Mouse (Mus musculus) thymus, postnatal 14 days (tissue): ENCODE data around the gene Satb1.

Experiments
- DNase-seq: peaks from one replicate; pipeline ENCODE4 v3.0.0; 2021

The Satb1 gene

GRCm38 (mm10) chr17:51775070-51775881 is 57.8 kb downstream of the Satb1 start:
- DNase-seq, result no peak

DNA sequence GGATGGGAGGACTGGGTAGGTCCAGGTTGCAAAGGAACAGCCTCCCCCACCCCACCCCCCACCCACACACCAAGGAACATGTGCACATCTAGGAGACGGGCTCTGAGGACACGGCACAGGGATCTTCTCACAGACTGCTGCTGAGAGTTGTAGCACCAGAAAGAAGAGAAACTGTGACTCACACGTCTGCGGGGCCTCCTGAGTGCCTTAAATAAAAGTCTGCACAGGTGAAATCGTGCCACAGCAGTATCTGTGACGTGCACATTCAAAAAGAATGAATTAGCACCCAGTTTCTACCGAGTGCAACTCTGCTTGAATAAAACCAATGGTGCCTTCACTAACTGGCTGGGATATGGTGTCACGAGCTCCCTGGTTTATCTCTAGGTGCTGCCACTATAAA is 69.5 kb downstream of the Satb1 start:
- DNase-seq, result no peak

DNA sequence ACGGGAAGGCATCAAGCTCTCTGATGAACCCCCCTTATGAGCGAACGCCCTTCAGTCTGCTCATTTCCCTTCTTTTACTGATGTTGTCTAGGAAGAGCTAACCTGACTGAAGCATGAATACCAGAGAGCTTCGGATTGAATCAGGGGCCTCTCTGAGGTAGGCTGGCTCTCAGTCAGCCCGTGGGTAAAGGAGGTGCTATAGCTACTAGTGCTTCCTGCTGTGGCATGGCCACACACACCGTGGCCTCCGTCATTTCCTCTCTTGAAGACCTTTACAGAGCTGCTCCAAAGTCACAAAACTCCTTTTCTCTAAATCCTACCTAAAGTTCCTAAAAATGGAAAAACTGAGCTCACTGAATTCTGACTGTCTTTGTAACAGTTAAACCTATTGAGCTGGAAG is 70.6 kb downstream of the Satb1 start:
- DNase-seq, result no peak

DNA sequence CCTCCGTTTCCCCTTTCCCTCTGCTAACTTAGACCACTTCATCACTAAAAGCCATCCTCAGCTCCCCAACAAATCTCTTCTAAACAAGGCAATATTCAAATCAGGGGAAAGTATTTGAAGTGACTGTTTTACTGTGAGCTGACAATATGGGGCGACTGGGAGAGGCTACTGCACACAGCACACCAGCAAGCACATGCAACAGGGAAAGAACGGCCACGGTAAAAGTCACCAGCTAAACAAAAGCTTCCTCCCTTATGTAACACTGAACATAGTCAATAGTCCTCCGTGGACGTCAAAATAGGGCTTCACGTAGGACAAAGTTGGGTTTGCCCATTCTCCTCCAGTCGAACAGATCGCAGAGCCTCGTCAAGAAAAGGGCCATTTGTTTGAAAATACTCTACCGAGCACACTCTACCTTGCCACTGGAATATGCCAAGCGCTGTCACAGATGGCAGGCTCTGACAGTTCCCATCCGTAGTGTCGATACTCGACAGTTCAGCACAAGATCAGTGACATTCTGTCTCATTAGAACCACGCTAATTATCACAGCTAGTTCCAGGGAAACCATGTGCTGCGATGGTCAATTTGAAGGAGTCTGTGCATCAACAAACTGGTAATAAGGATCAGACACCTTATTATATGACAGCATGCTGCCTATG is 72.0 kb downstream of the Satb1 start:
- no peak for DNase-seq

DNA sequence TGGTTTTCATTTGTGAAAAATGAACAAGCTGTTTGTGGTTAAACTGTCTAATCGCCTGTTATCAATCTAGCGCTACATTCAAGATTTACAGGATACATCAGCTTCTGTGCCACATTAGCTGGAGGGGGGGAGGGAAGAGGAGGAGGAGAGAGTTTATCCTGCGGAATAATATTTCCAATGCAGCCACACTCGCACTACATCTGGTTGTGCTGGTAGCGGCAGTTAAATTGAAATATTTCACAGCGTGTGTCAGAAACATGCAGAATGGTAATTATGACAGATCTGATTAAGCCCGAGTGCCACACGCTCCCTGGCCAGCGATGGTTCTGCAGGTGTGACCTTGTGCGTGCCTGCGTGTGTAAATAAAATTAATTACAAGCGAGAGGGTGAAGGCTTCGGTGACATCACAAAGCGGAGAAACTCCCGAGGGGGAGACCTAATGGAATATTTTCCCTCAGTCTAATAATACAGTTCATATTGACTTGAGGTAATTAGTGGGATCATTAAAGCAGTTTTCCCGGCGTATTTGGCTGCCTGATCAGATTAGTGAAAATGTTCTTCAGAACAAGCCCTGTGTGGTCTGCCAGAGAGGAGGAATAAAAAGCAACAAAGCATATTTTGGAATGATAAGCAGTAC is 72.7 kb downstream of the Satb1 start:
- no peak for DNase-seq

- DNase-seq, result no peak
Measured at GRCm38 (mm10) chr17:51759509-51759908, 73.6 kb downstream of the Satb1 start.

GRCm38 (mm10) chr17:51752142-51752541 is 80.9 kb downstream of the Satb1 start:
- no peak for DNase-seq

DNA sequence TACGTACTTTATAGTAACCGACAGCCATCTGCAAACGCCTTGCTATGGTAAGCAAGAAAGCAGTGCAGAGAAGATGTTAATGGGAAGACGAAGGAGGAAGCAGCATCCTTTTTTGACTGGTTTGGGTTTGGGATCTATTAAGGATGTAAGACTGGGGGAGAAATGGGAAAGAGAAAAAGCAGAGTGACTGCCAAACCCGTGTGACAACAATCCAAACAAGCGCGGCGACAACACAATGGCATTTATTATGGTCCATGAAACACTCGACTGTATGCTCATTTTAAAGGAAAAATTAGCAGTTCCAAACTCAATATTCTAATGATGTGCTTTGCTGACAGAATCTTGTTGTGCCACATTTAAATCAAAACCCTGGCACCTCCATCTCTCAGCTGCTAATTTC is 85.9 kb downstream of the Satb1 start:
- no peak for DNase-seq

DNA sequence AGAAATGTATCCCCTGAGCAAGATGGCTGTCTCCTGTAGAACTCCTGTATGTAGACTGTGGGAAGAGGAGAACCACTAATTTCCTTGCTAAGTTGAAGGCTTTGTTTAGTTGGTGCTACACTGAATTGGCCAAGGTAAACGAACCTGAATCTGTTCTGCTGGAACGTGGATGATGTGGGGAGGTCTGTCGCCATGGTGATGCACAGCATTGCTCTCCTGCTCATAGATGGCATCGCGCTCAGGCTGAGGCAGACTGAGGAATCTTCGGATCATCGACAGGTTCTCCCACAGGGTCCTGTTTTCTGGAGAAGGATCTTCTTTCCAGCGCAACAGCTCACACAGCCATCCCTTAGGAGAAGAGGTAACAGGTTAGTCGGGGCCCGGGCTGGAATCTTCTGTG is 90.6 kb downstream of the Satb1 start:
- DNase-seq, result no peak

- DNase-seq, result no peak
Measured at GRCm38 (mm10) chr17:51741126-51741525, 92.0 kb downstream of the Satb1 start.

GRCm38 (mm10) chr17:51740246-51740645 is 92.8 kb downstream of the Satb1 start:
- DNase-seq, result peak; percentile 48

DNA sequence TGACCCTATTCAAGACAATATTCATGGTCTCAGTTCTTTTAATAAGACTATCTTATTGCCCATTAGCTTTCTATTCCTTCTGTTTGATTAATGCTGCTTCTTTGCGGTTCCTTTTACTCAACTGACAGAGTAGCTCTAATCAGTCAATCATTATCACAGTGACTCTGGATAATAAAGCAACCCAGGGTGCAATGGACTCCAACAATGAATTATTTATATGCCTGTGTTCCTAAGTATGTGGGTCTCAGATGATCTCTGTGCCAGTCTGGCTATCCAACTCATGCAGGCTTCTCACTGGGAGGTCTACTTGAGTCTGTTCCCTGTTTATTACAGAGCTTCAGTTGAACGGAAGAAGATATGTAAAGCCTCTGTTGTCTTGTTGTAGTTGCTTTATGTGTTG is 108.6 kb downstream of the Satb1 start:
- no peak for DNase-seq

- DNase-seq, result no peak
Measured at GRCm38 (mm10) chr17:51695711-51696110, 137.4 kb downstream of the Satb1 start.

DNA sequence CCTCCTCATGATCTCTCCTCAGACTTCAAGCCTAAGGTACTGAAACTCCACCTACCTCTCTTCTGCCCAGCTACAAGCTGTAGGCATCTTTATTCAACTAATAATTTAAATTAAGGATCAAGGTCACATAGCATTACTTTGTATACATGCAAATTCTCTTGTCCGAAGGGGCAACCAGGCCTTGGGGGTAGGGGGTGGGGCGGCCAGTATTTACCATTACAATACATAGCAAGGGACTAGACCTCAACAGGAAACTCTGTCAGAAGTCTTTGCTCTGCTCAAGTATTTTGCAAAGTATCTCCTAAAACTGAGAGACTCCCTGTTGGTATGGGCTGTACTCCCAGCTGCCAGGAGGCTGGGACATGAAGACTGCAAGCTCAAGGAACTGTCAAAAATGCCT is 137.8 kb downstream of the Satb1 start:
- DNase-seq, result no peak

GRCm38 (mm10) chr17:51690526-51690925 is 142.6 kb downstream of the Satb1 start:
- no peak for DNase-seq

DNA sequence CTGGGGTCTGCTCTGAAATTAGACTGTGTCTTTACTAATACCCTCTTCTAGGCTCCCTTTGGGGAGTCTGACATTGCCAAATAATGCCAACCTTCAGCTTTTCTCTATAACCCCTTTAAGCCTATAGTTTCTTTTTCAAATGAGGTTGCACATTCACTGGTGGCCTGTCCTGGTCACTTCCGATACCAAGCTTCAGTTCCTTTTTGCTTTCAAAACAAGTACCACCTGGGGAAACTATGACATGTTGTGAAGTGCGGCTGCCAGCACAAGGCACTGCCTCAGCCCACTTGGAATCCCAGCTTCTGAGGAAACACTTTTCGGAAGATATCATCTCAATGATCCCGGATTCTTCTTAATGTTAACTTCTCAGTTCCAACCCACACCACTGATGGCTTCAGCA is 145.9 kb downstream of the Satb1 start:
- DNase-seq, result no peak
